Mouse (Mus musculus) MEL (cell line): ENCODE measurements around the gene Zfr.

Experiments used
- CTCF ChIP-seq, 3 experiments: IDR thresholded peaks in 2 of 3; conservative IDR thresholded peaks in 1 of 3; 2 replicates each; pipeline ENCODE4 v1.5.1; 2011 to 2012; ENCODE audit warnings: low read length in 3 of 3, low read depth in 2 of 3, mild to moderate bottlenecking in 2 of 3, improper control_type of control experiment in 1 of 3, inconsistent platforms in 1 of 3, mixed read lengths in 1 of 3, moderate library complexity in 1 of 3; ENCODE audit not compliant: control insufficient read depth in 1 of 3, insufficient read depth in 1 of 3, poor library complexity in 1 of 3, severe bottlenecking in 1 of 3
- MAFK ChIP-seq: IDR thresholded peaks from 2 replicates; pipeline ENCODE4 v1.6.1; 2011; ENCODE audit warnings: low read depth, mild to moderate bottlenecking, low read length, improper control_type of control experiment, borderline replicate concordance
- POLR2AphosphoS2 ChIP-seq: IDR thresholded peaks from 2 replicates; pipeline ENCODE4 v1.6.1; 2011; ENCODE audit warnings: low read length, improper control_type of control experiment
- RCOR1 ChIP-seq: IDR thresholded peaks from 2 replicates; pipeline ENCODE4 v1.6.1; 2012; ENCODE audit warnings: low read depth, mild to moderate bottlenecking, inconsistent platforms, low read length, improper control_type of control experiment

DNA sequence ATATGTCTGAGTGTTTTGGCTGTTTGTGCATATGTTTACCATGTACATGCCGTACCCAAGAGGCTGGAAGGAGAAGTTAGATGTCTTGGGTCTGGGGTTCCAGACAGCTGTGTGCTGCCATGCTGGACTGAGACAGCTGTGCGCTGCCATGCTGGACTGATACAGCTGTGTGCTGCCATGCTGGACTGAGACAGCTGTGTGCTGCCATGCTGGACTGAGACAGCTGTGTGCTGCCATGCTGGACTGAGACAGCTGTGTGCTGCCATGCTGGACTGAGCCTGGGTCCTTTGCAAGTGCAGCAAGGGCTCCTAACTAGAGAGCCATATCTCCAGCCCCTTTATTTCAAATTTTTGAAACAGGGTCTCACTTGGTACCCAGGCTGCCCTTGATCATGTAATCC is 106.6 kb downstream of the Zfr start:
- TF ChIP-seq CTCF (IDR thresholded peaks at IDR 0.05 in 2 of 3, conservative IDR thresholded peaks at IDR 0.05 in 1 of 3; ENCODE audit: control insufficient read depth in 1 of 3, insufficient read depth in 1 of 3, low read depth in 2 of 3, low read length in 3 of 3, poor library complexity in 1 of 3, severe bottlenecking in 1 of 3) = no peak
- TF ChIP-seq RCOR1 = no peak
- TF ChIP-seq POLR2AphosphoS2 = no peak
- TF ChIP-seq MAFK = no peak
